Mouse (Mus musculus): Measurements from ENCODE around the gene E2f7.

The E2f7 gene

DNA sequence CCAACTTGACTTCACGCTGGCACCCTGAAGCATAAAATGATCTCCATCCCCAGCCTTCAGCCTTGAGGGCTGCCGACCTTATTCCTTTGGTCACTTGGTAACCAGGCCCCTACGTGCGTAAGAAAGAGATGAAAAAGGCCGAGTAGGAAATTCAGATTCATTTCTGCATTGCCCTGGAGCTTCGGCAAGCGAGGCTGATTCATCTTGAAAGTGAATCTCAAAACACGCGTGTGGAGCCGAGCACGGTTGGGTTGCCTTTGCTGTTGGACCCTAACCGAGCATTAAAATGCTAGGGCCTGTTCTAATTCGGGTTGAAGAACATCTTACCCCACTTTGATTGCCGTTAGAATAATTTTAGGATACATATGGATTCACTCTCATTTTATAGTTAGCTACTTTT lies 28.6 kb downstream of the E2f7 start:
- DNase-seq (ENCODE audit: low spot score in 2 of 2), result no peak

DNA sequence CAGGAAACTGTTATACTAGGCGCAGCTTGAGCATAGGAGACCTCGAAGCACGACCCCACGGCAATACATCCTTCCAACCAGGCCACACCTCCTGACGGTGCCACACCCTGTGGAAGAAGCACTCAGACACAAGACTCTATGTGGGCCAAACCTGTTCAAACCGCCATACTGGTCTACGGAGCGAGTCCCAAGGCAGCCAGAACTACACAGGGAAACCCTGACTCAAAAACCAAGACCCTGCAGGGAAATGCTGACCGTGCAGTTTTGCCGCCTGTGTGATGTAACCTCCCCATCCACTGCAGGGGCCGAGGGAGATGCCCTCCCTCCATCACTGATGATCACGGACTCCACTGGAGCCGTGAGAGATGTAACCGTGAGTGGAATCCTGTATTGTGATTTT lies 36.5 kb downstream of the E2f7 start:
- DNase-seq (ENCODE audit: low spot score in 2 of 2), result no peak

DNA sequence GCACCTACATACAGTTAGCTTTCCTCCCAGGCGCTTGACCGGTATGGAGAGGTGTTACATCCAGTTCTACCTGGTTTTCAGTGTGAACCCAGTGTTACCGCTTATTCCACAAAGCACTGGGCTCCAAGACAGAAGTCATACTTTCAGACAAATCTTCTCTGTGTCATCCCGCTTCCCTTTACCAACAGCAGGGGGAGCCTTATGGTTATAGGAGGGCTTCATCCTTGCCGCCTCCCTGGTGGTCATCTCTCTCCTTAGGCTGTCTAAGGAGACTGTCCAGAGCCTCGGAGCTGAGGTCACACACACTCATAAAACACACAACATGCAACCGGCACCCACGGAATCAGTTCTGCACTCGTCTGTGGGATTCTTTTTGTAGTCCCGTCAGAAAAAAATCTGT lies 37.4 kb downstream of the E2f7 start:
- DNase-seq (ENCODE audit: low spot score in 2 of 2), result no peak

DNA sequence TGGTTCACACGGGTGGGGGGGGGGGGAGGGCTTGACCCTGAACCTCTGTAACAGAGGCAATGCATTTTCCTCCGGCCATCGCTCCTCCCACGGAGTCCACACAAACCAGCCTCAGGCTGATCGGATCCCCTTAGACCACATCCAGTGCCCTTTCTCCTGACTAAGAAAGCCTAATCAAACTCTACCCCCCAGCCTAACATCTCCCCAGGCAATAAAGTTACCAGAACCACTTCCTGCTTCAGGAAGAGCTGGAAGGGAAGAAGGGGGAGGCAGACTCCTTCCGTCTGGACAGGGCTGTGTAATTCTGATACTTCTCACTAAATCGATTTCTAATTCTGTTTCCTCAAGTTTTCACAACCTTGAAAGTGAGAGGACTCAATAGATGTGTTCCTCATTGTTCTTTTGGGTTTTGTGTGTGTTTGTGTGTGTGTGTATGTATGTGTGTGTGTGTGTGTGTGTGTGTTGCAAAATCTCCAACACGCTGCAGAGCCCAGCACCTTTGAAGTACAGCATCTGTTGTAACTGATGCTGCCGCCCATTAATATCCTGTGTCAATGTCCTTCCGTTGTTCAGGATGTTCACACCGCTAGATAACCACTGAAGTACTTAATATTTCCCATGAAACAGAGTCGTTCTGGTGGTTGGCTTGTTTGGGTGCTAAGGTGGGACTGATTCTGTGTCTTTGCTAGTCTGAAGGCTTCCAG lies 43.0 kb downstream of the E2f7 start:
- DNase-seq (ENCODE audit: low spot score in 2 of 2), result no peak

DNA sequence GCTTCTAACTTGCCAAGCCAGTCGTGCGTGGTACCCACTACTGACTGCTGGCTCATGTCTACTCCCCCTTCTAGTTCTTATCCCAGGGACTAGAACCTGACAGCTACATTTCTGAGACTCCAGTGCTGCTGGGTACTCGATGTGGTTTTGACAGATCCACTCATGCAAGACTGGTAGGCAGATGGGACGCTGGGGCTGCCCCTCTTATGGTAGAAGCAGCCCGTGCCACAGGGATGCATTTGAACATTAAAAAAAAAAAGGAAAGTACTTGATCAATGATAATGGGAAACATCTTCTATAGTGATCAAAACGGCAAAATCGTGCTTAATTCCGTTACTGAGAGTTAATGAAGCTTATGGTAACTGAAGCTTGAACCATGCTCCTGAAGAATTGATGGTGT lies 44.4 kb downstream of the E2f7 start:
- DNase-seq (ENCODE audit: low spot score in 2 of 2), result no peak

DNA sequence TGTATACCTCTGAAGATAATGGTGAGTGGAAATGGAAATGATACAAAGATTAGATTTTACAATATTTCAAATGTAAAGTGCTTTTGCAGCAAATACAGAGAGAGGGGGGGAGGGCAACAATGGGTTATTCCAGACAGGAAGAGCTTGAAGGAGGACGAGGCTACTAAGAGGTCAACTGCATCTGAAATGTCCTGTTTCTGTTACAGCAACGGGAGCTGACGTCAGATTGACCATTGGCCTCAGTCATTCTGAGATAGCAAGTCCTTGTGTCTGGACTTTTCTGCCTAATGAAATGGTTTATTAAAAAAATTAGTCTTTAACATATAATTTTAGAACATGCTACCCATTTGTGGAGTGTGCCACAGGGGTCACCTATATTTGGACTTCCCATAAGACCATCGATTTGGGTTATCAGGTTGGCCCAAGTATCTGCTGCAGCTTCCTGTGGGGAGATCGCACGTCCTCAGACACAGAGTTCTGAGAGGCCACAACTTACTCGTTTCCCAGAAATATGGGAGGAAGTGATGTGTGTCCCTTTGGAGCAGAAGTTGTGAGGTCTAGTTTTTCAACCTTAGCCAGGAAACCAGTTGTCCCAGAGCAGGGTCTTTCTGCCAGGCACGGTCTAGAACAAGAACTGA lies 48.0 kb downstream of the E2f7 start:
- DNase-seq (ENCODE audit: low spot score in 2 of 2), result no peak

DNA sequence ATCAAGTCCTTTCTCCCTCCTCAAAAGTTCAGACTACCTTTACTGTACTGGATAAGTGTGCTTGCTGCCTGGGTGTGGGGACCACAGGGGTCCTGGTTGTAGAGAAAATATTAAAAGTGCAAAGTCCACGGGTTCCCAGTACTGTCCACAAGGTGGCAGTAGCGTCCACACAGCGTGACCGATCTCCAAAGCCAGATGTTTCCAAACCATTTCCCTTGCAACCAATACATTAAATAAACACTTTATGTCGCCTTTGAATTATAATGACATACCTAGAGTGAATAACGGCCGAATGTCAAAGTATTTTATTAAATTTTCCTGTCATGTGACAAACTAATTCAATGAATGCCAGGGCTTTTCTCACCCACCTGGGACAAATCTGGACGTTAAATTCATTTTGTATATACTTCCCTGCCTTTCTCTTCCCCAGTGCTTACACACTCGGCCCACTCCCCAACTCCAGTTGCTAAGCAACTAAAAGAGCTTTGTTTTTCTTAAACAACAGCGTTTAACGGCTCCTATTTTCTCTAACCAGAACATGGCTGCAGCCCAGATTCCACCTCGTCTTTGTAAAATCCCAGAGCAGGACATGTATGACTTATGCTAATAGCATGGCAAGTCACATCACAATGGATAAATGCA lies 49.4 kb downstream of the E2f7 start:
- DNase-seq (ENCODE audit: low spot score in 2 of 2), result no peak

DNA sequence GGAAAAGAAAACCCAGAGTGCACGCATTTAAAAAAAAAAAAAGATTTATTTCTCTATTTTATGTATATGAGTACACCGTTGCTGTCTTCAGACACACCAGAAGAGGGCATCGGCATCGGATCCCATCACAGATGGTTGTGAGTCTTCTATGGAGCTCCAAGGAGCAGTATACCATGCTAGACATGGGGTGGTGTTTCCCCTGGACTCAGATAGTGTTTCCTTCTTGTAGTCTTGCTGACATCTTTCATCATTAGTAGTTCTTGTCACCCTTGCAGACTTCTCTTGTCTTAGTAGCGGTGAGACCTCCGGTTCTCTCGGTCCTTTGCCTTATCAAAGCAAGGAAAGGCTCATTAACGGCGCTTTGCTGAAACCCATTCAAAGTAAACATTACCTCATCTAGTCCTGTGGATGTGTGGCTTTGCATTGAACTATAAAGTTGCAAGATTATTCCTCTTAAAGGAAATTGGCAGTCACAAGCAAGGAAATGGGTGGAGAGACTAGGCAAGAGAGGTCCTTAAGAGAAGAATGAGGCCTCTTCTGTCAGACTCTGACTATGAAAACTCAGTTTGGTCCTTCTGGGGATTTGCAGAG lies 50.1 kb downstream of the E2f7 start:
- DNase-seq (ENCODE audit: low spot score in 2 of 2), result no peak

DNA sequence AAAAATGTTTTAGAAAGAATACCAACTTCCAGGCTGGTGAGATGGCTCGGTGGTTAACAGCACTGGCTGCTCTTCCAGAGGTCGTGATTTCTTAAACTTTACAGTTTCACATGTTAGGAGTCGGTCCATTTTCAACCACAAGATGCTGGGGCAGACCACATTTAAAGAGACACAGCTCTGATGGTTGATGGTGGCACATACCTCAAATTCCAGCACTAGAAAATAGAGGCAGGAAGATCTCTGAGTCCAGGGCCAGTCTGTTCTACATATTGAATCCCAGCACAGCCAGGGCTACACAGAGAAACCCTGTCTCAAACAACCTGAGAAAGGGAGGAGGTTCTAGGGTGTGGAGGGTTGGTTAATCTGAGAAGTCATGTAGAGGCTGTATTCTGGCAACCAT lies 56.1 kb downstream of the E2f7 start:
- DNase-seq (ENCODE audit: low spot score in 2 of 2), result no peak

DNA sequence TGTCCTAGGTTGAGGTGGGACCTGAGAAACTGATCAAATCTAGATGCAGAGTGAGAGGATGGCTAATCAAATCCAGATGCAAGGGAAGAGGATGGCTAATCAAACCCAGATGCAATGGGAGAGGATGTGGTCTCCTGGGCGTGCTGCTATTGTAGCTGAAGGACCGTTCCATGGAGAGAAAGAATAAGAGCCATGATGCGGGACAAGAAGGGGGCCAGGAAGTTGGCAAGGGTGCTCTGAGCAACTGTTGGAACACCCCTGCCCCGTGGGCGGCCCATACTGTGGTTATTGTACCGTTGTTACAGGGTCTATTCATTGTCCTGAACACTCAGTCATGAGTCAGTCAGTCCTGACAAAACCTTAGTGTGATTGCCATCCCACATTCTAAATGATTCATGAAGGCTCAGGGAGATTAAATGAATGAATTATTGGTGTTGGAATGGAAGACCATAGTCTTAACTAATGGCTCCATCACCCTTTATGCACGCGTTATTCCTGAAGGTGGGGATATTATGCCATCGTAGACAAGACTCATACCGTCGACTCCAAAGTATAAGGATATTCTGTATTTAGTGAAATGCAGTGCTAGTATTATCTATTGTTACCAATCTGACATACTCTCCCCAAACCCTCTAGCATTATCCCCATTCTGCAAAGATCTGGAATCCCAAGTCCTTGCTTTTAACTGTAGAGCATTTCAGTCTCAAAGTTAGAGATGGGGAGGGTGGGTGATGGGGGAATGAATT lies 59.2 kb downstream of the E2f7 start:
- DNase-seq (ENCODE audit: low spot score in 2 of 2), result no peak

DNA sequence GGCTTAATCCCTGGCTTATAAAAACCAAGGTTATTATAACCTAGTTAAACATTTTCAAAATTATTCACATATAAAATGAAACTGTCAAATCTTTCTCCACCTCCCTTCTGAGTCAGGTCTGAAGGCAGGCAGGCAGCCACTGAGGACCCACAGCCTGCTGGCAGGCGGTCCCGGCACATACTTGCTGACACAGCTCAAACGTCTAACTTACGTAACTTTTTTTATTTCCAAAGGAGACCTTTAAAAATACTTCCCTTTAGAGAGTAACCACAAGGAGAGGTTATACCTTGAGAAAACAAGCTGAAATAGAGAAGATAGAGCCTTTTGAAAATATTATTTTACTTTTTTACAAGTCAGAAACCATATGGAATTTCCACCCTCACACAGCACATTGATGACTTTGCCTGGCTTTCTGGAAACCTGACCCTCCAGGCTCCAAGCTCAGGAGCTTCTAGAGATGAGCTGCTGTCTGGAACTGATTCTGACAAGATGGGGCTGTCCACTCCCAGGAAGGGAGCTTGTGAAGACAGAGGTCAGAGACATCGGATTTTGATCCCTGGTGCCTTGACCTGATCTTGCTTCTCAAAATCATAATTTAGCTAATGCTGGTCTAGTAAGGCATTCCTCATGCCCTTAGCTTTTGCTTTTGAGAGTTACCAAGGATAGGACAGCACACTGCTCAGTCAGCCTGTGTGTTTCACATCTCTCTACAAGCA lies 59.9 kb downstream of the E2f7 start:
- DNase-seq (ENCODE audit: low spot score in 2 of 2), result no peak

DNA sequence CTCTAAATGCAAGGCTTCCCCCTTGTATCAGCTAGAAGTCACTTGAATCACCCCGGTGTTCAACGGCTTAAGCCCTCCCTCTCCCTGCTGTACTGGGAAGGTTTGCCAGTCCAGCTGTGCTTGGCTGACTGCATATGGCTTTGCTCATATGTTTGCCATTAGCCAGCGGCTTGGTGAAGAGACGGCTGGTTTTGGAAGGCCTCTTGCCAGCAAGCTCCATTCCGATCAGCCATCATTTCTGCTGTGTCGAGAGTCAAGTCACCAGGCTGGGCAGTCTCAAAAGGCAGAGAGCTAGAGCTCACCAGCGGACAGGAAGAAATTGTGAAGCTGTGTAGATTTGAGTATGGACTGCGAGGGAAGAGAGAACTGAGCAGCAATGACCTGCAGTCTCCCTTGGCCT lies 61.2 kb downstream of the E2f7 start:
- DNase-seq (ENCODE audit: low spot score in 2 of 2), result no peak

DNA sequence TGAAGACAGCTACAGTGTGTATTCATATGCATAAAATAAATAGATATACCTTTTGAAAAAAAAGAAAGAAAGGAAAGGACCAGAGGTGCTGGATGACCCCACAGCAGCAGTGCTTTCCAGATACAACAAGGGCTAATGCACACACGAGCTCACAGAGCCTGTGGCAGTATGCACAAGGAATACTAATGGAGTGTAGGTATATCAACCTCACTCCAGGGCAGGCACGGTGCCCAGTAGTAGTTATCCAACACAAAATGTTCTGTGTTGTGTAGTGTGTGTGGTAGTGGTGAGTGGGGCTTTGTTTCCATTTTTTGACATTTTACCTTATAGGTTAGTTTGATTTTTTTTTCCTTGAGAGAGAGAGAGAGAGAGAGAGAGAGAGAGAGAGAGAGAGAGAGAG lies 65.3 kb downstream of the E2f7 start:
- DNase-seq (ENCODE audit: low spot score in 2 of 2), result no peak

DNA sequence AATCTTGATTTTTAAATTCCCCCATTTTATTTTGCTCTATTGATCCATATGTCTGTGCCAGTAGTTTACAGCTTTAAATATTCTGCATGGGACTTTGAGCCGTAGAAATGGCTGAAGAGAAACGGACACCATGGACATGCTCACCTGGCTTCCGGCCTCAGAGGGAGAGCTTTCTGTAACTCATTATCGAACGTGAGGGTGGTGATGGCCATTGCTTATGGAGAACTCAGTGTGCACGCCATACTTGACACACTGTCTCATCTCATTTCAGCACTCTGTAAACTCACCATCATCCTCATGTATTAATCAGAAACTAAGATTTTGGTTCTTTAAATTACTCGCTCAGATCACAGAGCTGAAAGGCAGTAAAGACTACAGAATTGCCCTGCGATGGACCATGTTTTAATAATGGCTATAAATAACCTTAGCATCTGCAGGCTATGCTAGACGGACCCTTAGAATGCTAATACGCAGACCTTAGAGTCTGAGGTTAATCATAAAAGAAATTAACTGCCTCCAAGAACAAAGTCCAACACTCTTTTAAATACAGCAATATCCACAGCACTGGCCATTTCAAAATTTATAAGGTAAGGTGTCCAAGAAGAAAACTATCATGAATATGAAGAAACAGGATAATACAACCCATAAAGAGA lies 66.1 kb downstream of the E2f7 start:
- DNase-seq (ENCODE audit: low spot score in 2 of 2), result no peak

DNA sequence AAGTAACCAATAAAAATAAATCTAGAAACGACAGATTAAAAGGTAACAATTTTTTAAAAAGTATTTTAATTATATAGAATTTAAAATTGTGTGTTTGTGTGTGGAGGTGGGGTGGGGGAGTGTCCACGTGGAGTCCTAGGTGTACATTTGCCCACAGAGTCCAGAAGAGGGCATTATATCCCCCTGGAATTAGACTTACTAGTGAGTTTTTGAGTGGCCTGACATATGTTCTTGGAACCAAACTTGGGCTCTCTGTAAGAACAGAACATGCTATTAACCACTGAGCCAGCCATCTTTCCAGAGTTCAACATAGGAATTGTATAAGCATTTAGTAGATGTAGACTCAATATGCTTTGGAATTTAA lies 66.6 kb downstream of the E2f7 start:
- no peak for DNase-seq (ENCODE audit: low spot score in 2 of 2)

DNA sequence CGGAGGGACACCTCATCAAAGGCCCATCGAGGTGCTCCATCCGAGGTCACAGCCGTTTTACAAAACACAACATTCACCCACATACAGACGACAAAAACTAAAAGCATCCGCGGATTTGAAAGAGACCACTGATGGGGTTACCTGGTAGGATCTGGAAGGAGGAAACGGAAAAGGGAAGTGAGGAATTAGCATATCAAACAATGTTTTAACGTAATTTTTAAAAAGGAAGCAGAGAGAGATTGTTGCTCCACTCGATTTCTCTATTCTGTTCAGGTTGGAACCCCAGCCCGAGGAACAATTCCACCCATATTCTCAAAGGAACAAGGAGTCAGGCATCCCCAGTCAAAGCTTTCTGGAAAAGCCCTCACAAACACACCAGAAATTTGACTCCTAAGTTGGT lies 75.9 kb downstream of the E2f7 start:
- no peak for DNase-seq (ENCODE audit: low spot score in 2 of 2)

DNA sequence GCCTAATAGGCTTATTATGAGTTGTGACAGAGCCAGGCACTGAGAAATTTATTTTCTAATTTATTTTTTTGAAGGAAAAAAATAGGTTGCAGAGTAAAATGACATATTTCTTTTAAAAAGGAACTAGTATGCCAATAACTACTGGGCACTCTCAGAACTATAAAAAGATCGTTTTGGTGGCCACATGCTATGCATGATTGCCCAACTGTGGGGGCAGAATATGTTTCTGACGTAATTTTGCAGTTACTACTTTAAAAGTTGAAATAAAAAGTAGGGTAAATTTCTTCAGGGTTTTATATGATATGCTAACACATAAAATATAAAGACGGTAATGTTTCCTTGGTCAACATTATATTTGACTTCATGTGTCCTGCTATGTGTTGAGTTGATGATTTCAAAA lies 76.5 kb downstream of the E2f7 start:
- DNase-seq (ENCODE audit: low spot score in 2 of 2), result no peak

DNA sequence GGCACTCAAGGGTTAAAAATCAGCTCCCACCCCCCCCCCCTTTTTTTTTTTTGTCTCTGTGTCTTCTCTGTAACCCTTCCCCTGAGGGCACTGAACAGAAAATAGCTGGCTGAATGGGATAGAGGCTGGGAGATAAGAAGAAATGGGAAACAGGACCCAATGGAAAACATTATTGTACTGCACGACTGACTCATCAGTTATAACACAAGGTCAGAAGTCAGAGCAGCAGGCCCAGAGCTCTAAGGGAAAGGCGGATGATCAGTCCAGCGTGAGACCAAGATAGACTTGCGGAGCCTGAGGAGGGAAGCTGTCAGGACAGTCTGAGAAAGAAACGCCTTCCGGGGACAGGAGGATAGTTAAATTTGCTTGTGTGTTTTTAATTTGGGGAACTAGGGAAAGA lies 87.1 kb downstream of the E2f7 start:
- DNase-seq (ENCODE audit: low spot score in 2 of 2), result no peak

DNA sequence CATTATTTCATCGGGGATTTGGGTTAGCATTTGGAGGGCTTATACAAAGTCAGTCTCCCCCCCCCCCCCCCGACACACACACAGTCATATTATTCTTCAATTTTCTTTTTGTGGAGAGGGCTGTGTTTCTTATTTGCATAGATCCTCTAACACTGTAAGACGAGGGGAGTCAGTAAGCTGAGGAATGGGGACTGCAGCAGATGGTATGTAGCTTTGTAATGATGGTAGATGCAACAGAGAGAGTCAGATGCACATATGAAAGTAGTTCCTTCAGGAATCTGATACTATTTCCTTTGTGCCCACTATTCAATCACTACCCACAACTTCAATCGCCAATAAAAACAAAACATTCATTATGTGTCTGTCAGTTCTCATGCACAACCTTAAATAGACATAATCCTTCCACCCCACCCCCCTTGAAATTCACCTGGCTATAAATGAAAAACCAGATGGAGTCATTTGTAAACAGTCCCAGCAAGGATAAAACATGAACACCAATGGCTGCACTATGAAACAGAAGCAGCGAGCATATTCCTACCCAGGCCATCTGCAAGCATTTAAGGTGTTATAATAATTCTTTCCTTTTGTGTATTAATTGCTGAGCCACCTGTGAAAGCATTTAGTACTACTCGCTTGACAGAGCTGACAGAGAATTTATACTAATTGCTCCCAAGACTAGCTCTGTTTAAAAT lies 90.0 kb downstream of the E2f7 start:
- no peak for DNase-seq (ENCODE audit: low spot score in 2 of 2)

Data from right cerebral cortex, postnatal 36 days (tissue).